Mouse (Mus musculus): ENCODE measurements around the gene Zfp287.
"Not testable (repeated sequence)": the region's sequence is repeated elsewhere in the genome, so short reads cannot be mapped to it uniquely, and the experiment has no call there.

- not testable (repeated sequence) for TF ChIP-seq CTCF (IDR thresholded peaks at IDR 0.05; ENCODE audit: extremely low read depth, insufficient read depth, insufficient read length, insufficient replicate concordance); POLR2A (IDR thresholded peaks at IDR 0.05; ENCODE audit: low read depth, low read length)
These were observed 17.7 kb upstream of the Zfp287 start for GRCm38 (mm10) chr11:62749445-62749844.

All from spleen, adult 2 months (tissue).